Mouse (Mus musculus) midbrain, embryonic 14.5 days (tissue): Measurements from ENCODE around the gene Zfp775. TPM values are rescaled to one million over a fixed set of nuclear protein-coding genes. Genes with fewer than 3 reads are reported as not detected.

ENCODE experiments used
- ATAC-seq: fragments of 200-750 bp; cut with Nextera tagmentation; 2 replicates; pipeline ENCODE4 v1.8.0; 2017; ENCODE audit warnings: moderate number of reproducible peaks, moderate library complexity; ENCODE audit not compliant: low FRiP score, low TSS enrichment
- DNase-seq: peaks from one replicate; pipeline ENCODE4 v3.0.0-alpha.2; 2015
- H3K27ac ChIP-seq: fragments of 300-500 bp; sonication (generic); replicated peaks from 2 replicates; pipeline ENCODE4 v1.5.1; 2014; ENCODE audit warnings: mild to moderate bottlenecking, low read depth, low read length, moderate library complexity
- H3K27me3 ChIP-seq: fragments of 300-500 bp; sonication (generic); 2 replicates; pipeline ENCODE4 v1.6.1; 2014; ENCODE audit warnings: low read length, control low read depth, mixed read lengths; ENCODE audit not compliant: control insufficient read depth, insufficient read depth
- H3K36me3 ChIP-seq: fragments of 300-500 bp; sonication (generic); 2 replicates; pipeline ENCODE4 v1.6.1; 2014; ENCODE audit warnings: low read length, control low read depth; ENCODE audit not compliant: control insufficient read depth, insufficient read depth
- H3K4me1 ChIP-seq: fragments of 300-500 bp; sonication (generic); 2 replicates; pipeline ENCODE4 v1.6.1; 2014; ENCODE audit warnings: mild to moderate bottlenecking, antibody characterized with exemption, low read length, control low read depth; ENCODE audit not compliant: control insufficient read depth, insufficient read depth
- H3K4me2 ChIP-seq: fragments of 300-500 bp; sonication (generic); 2 replicates; pipeline ENCODE4 v1.6.1; 2014; ENCODE audit warnings: mild to moderate bottlenecking, low read length, moderate library complexity
- H3K4me3 ChIP-seq: fragments of 300-500 bp; sonication (generic); replicated peaks from 2 replicates; pipeline ENCODE4 v1.5.1; 2014; ENCODE audit warnings: low read depth, low read length
- H3K9ac ChIP-seq: fragments of 300-500 bp; sonication (generic); replicated peaks from 2 replicates; pipeline ENCODE4 v1.6.1; 2014; ENCODE audit warnings: mild to moderate bottlenecking, low read length, moderate library complexity
- H3K9me3 ChIP-seq: fragments of 300-500 bp; sonication (generic); 2 replicates; pipeline ENCODE4 v1.6.1; 2016; ENCODE audit warnings: low read length, control low read depth, mixed read lengths; ENCODE audit not compliant: control insufficient read depth
- WGBS: fragments of 180-500 bp; shearing (Covaris S2); extraction: QIAGEN DNeasy Blood & Tissue Kit; methylation state at CpG from one replicate; pipeline ENCODE4 v1.1.7; 2014; 5-methylcytosine and 5-hydroxymethylcytosine counted together
- polyA plus RNA-seq: library from polyadenylated mRNA; unstranded; fragments of >200 nt; fragmentation: Nextera tagmentation; extraction: Ambion mirVana; gene quantifications from 2 replicates; pipeline ENCODE4 v1.2.1, GENCODE M21; 2014

The Zfp775 gene
- polyA plus RNA-seq, 1 experiment from 2014 or later, result 17.5 TPM

- Histone ChIP-seq H3K27ac (no peak overlapping the region), H3K36me3 (no peaks in the 10 kb centered on the region), H3K4me3 (no peak overlapping the region), H3K9me3 (no peaks in the 10 kb centered on the region), H3K9ac (no peak overlapping the region), H3K4me2 (no peak overlapping the region), H3K4me1 (no peaks in the 10 kb centered on the region), H3K27me3 (no peaks in the 10 kb centered on the region)
- DNase-seq (no peak), ATAC-seq (no peak)
- 47% methylated on average over 5 of the region's 5 CpGs for WGBS
Measured at GRCm38 (mm10) chr6:48579215-48579648, 22.6 kb upstream of the Zfp775 start.

GRCm38 (mm10) chr6:48581257-48581656 lies 20.6 kb upstream of the Zfp775 start:
- Histone ChIP-seq H3K9ac (no peak overlapping the region), H3K36me3 (no peaks in the 10 kb centered on the region), H3K4me2 (no peak overlapping the region), H3K27ac (no peak overlapping the region), H3K4me3 (no peak overlapping the region), H3K9me3 (no peaks in the 10 kb centered on the region), H3K4me1 (no peaks in the 10 kb centered on the region), H3K27me3 (no peaks in the 10 kb centered on the region)
- ATAC-seq, result no peak
- DNase-seq, result no peak
- 17% methylated on average over 3 of the region's 3 CpGs for WGBS

- no peaks in the 10 kb centered on the region for H3K4me1 ChIP-seq
Measured at GRCm38 (mm10) chr6:48582037-48582436, 19.8 kb upstream of the Zfp775 start.

GRCm38 (mm10) chr6:48589194-48589750 lies 12.6 kb upstream of the Zfp775 start, which contains the start of gene Gm45021:
Gene Gm45021 (plus strand): TSS chr6:48589610.
- H3K4me3 ChIP-seq, result no peak within 1 kb of the TSS
- H3K27me3 ChIP-seq, result no peaks in the 10 kb centered on the region
- no peak within 1 kb of the TSS for H3K9ac ChIP-seq
- H3K4me1 ChIP-seq, result 0 out of 2 replicates have a peak, but pooled peaks cover 6% of the 10 kb centered on the region
- no peak within 1 kb of the TSS for H3K4me2 ChIP-seq
- no peaks in the 10 kb centered on the region for H3K9me3 ChIP-seq
- ATAC-seq, result no peak
- no peaks in the 10 kb centered on the region for H3K36me3 ChIP-seq
- no peak for DNase-seq
- H3K27ac ChIP-seq, result no peak within 1 kb of the TSS
- 76% methylated on average over 6 of the region's 6 CpGs for WGBS

More at GRCm38 (mm10) chr6:48582037-48582436, 19.8 kb upstream of the Zfp775 start:
- no peaks in the 10 kb centered on the region for H3K27me3 ChIP-seq
- H3K27ac ChIP-seq, result no peak overlapping the region
- H3K4me2 ChIP-seq, result no peak overlapping the region
- peak; percentile 92 for DNase-seq
- ATAC-seq, result no peak
- H3K9ac ChIP-seq, result no peak overlapping the region
- no peak overlapping the region for H3K4me3 ChIP-seq
- 72% methylated on average over 3 of the region's 3 CpGs for WGBS
- no peaks in the 10 kb centered on the region for H3K9me3 ChIP-seq
- H3K36me3 ChIP-seq, result no peaks in the 10 kb centered on the region

- H3K36me3 ChIP-seq, result peaks cover 7% of the 10 kb centered on the region
- no peak overlapping the region for H3K4me2 ChIP-seq
- 94% methylated on average over 3 of the region's 3 CpGs for WGBS
- no peak overlapping the region for H3K9ac ChIP-seq
- H3K27ac ChIP-seq, result no peak overlapping the region
- ATAC-seq (no peak), DNase-seq (no peak)
- peaks cover 16% of the 10 kb centered on the region for H3K4me1 ChIP-seq
- H3K27me3 ChIP-seq, result no peaks in the 10 kb centered on the region
- H3K9me3 ChIP-seq, result peaks cover under 1% of the 10 kb centered on the region; the same call in 1 of the 2 replicates
- no peak overlapping the region for H3K4me3 ChIP-seq
Measured at GRCm38 (mm10) chr6:48591221-48591845, 10.5 kb upstream of the Zfp775 start.

GRCm38 (mm10) chr6:48591871-48592270 lies 10.0 kb upstream of the Zfp775 start:
- H3K27ac ChIP-seq, result no peak overlapping the region
- no peak overlapping the region for H3K4me3 ChIP-seq
- H3K9ac ChIP-seq, result no peak overlapping the region
- peaks cover 12% of the 10 kb centered on the region for H3K36me3 ChIP-seq
- H3K4me2 ChIP-seq, result no peak overlapping the region
- H3K4me1 ChIP-seq, result peaks cover 16% of the 10 kb centered on the region
- DNase-seq (no peak), ATAC-seq (no peak)
- WGBS, result 93% methylated on average over 6 of the region's 6 CpGs
- H3K27me3 ChIP-seq, result no peaks in the 10 kb centered on the region
- H3K9me3 ChIP-seq, result peaks cover 6% of the 10 kb centered on the region

GRCm38 (mm10) chr6:48593158-48594042 lies 8.5 kb upstream of the Zfp775 start, which contains the start of the genes Repin1 and Gm44965:
Gene Repin1 (plus strand): TSS chr6:48593883.
Gene Gm44965 (plus strand): TSS chr6:48593941.
- Histone ChIP-seq H3K4me2 (peak within 1 kb of the TSS; percentile 72), H3K36me3 (peaks cover 28% of the 10 kb centered on the region), H3K9ac (peak within 1 kb of the TSS; percentile 85), H3K9me3 (peaks cover 18% of the 10 kb centered on the region), H3K27ac (peak within 1 kb of the TSS; percentile 94), H3K4me3 (peak within 1 kb of the TSS; percentile 71), H3K27me3 (no peaks in the 10 kb centered on the region), H3K4me1 (peaks cover 16% of the 10 kb centered on the region)
- peak; percentile 95 for DNase-seq
- ATAC-seq, result peak; percentile 95
- WGBS, result 3% methylated on average over 45 of the region's 45 CpGs

- peaks cover 16% of the 10 kb centered on the region for H3K4me1 ChIP-seq
- ATAC-seq, result peak; percentile 81
- under 1% methylated on average over 41 of the region's 41 CpGs for WGBS
- H3K9ac ChIP-seq, result peak overlapping the region; percentile 85
- peak overlapping the region; percentile 72 for H3K4me2 ChIP-seq
- peaks cover 18% of the 10 kb centered on the region for H3K9me3 ChIP-seq
- no peaks in the 10 kb centered on the region for H3K27me3 ChIP-seq
- peak; percentile 88 for DNase-seq
- peak overlapping the region; percentile 94 for H3K27ac ChIP-seq
- H3K36me3 ChIP-seq, result peaks cover 36% of the 10 kb centered on the region
- H3K4me3 ChIP-seq, result peak overlapping the region; percentile 71
Measured at GRCm38 (mm10) chr6:48594043-48594738, 7.7 kb upstream of the Zfp775 start.
